Mouse (Mus musculus): Measurements from ENCODE around the gene Uspl1.

Uspl1 gene

GRCm38 (mm10) chr5:149168816-149169215 is 15.3 kb upstream of the Uspl1 start:
- no peak for DNase-seq

DNA sequence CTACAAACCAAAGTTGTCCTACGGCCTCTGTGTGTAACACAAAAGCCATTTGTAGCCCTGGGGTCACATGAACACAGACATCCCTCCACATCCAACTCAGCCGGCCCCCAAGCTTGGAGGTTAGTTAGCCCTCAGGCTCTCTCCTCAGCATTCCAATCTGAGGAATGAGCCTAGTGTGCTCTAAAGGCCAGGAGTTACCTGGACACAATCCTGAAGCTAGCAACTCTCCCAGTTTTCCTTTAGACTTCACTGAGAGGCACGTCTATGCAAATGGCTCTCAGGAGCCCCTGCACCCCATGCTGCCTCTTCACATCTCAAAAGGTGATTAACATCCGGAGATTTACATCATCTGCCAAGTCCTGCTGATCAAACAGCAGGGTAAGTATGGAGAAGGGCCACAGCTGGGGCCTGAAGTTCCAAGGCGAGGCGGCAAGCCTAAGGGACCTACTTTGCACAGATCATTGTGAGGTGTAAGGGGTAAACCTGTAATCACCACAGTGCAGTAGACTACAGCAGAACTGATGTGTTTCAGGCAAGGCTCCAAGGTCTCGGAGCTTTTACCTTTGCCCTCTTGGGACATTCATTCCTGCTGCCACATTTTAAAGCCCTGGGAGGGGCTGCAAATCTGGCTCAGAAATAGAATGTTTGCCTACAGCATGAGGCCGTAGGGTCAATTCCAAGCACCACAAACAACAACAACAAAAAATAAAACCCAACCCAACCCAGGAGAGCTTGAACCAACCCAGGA is 13.1 kb upstream of the Uspl1 start:
- no peak for DNase-seq

DNA sequence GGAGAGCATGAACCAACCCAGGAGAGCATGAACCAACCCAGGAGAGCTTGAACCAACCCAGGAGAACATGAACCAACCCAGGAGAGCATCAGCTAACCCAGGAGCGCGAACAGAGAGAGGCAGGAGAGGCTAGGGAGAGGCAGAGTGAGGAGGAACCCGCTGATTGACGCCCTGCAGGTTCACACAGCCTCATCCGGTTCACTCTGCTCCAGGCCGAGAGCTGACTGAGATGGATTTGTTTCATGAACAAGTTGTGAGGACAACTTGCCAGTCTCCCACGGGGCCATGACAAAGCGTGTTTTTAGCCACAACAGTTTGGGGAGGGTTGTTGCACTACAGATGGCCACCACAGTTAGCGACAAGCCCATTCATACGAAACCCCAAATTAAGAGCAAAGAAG is 11.9 kb upstream of the Uspl1 start:
- no peak for DNase-seq

GRCm38 (mm10) chr5:149174527-149174926 is 9.6 kb upstream of the Uspl1 start:
- DNase-seq = no peak

- no peak for DNase-seq
Observed at GRCm38 (mm10) chr5:149175736-149176135, 8.4 kb upstream of the Uspl1 start.

- no peak for DNase-seq
Observed at GRCm38 (mm10) chr5:149178095-149178494, 6.1 kb upstream of the Uspl1 start.

DNA sequence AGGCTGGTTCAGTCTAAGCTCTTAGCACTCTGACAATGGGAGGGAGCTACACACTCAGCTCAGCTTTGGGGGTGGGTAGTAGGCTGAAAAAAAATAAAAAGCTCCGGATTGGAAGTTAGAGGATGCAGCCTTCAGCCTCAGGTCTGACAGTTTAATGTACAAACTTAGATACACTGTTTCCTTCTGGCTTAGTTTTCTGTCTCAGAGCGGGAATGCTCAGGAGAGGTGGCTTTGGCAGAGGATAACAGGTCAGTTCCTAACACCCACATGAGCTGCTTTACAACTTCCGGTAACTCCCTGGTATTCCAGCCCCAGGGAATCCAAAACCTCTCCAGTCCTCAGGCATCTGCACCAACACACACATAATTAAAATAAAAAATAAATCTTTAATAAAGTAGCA is 4.3 kb upstream of the Uspl1 start:
- DNase-seq = no peak

DNA sequence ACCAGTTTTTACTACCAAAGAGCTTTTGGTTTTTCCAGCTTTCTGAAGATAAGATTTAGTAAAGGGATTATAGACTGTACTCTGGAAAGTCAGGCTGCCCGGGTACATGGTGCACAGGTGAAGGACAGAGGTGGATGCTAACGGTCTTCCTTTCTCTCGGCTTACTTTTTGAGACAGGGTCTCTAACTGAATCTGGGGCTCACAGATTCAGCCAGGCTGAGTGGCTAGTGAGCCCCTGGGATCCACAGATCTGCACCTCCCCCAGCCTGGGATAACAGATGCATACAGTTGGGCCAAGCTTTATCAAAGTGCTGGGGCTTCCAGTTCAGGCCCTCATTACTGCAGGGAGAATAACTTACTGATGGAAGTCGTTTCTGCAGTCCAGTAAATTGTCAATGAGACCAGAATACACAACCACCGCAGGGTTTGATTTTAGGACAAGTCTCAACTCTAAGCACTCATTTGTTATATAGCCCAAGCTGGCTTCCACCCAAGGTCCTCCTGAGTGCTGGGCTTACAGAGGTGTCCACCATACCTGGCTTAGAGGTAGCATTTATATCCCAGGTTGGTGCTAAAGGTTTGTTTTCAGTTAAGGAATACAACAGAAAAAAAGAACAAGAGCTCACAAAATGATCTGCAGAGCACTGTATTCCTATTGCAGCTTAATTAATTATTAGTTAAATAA is 1.8 kb upstream of the Uspl1 start:
- no peak for DNase-seq

DNA sequence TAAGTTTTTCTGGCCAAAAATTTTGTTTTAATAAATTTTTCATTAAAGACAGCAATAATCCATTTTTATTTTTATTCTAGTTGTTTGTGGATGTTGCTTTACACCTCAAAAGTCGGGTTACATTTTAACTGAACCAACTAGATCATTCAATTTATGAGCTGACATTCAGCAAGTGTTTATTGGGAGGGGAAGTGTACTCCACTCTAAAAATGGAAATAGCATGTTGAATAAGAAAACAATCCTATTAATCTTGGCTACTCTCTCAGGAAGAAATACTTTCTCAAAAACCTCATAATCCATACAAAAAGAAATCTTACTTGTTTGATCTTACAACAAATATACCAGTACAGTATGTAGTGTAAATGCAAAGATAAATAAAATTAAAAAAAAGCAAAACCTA is 1.0 kb upstream of the Uspl1 start:
- no peak for DNase-seq

- no peak for DNase-seq
Observed at GRCm38 (mm10) chr5:149183721-149184103, 438 bp upstream of the Uspl1 start.

DNA sequence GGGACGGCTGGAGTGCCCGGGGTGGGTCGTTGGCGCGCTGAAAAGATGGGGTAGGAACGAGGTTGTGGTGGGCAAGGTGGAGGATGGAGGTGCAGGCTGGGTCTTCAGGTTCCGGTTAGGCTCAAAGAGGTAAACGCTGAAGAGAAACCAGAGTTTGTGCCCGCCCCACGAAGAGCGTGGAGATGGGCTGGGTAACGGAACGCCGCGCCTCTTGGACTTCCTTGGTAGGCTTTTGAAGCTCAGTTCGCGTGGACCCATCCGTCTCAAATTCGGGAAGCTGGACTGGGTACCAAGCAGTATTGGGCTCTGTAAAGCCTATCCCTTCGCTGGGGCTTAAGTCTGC is 665 bp downstream of the Uspl1 start:
- no peak for DNase-seq

GRCm38 (mm10) chr5:149185806-149186205 is 1.7 kb downstream of the Uspl1 start:
- no peak for DNase-seq

DNA sequence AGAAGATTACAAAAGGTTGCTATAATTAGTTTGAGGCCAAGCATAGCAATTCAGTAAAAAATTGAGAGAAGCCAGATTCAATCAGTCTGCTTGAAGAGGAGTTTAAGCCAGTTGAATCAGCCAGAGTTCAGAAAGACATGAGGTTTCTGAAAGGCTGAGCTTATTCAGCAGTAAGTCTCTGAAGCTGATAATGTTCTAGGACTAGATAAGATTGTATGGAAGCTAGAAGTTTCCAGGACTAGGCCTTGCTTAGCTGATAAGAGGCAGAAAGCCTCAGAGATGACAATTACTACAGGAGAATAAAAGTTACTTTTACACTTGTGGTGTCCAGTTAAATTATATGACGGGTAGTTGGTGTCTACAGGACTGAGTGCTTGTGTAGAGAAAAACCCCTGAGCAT is 6.0 kb downstream of the Uspl1 start:
- no peak for DNase-seq

DNA sequence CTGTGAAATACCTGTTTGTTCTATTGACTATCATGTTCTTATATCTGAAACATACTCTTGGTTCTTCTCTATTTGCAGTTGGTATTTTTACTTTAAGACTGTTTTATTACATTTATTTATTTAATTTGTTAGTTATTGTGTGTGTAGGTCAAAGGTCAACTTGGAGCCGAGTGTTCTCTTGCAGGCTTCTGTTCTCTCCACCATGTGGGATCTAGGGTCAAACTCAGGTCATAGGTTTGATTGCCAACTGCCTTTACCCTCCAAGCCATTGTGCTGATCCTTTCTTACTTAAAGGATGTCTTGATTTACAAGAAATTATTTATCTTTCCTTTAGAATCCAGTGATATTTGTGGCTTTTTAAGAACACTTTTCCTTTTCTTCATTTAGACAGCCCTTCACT is 12.5 kb downstream of the Uspl1 start:
- DNase-seq = no peak

- no peak for DNase-seq
Observed at GRCm38 (mm10) chr5:149198782-149199181, 14.6 kb downstream of the Uspl1 start.

- DNase-seq = no peak
Observed at GRCm38 (mm10) chr5:149202941-149203340, 18.8 kb downstream of the Uspl1 start.

GRCm38 (mm10) chr5:149203796-149204375 is 19.7 kb downstream of the Uspl1 start:
- DNase-seq = no peak

DNA sequence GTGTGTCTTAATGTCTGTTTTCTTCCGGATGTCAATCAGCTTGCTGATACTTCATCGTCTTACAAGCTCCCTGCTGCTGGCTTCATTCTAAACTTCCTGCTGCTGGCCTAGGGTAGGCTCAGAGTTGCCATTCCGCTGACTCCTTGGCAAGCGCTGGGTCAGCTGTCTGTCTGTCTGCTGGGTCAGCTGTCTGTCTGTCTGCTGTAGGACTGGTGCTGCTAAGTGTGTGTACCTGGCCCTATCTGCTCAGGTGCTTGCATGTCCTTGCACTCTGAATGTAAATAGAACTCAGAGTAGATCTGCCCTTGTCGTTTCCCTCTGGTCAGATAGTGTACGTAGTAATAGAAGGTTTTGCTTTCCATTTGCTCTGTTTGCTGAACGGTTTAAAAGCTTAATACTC is 20.7 kb downstream of the Uspl1 start:
- no peak for DNase-seq

- no peak for DNase-seq
Observed at GRCm38 (mm10) chr5:149205265-149205664, 21.1 kb downstream of the Uspl1 start.

GRCm38 (mm10) chr5:149206286-149206685 is 22.1 kb downstream of the Uspl1 start:
- no peak for DNase-seq

DNA sequence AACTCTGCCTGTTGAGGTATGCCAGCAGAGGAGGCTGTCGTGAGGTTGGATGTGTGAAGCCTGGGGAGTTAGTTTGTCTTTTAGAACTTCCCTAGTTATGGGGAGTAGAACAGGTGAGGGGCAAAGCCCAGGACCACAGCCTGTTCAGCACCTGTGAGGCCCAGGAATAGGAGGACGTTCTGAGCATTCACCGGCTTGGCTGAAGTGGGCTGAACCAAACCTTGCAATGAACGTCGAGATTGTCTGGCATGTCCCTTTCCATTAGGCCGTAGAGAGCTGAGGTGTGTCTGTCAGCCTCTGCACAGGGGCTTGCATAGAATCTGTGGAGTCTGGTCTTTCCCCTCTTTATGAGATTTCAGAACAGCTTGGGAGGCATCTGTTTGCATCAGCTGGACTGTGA is 23.5 kb downstream of the Uspl1 start:
- DNase-seq = no peak

GRCm38 (mm10) chr5:149208776-149209175 is 24.6 kb downstream of the Uspl1 start:
- DNase-seq = no peak

- peak; percentile 11 for DNase-seq
Observed at GRCm38 (mm10) chr5:149209328-149209727, 25.2 kb downstream of the Uspl1 start.

DNA sequence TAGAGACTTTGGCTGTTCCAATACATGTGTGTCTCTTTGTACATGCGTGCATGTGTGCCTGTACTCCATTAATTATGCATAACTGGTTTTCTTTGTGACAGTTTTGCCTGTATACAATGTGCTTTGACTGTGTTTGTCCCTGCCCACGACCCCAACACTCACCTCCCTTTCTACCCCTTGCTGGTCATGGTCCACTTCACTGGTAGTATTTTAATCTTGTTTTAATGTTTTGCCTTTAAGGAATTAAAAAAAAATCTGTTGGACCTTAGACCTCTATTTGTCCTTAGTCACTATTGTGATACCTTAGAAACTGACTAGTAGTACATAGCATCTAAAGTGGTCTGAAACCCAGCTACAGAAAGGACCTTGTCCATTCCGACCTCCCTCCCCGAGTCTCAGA is 26.9 kb downstream of the Uspl1 start:
- no peak for DNase-seq

- DNase-seq = no peak
Observed at GRCm38 (mm10) chr5:149212806-149213205, 28.7 kb downstream of the Uspl1 start.
